Mouse (Mus musculus): ENCODE results near the gene Snx29.

DNA sequence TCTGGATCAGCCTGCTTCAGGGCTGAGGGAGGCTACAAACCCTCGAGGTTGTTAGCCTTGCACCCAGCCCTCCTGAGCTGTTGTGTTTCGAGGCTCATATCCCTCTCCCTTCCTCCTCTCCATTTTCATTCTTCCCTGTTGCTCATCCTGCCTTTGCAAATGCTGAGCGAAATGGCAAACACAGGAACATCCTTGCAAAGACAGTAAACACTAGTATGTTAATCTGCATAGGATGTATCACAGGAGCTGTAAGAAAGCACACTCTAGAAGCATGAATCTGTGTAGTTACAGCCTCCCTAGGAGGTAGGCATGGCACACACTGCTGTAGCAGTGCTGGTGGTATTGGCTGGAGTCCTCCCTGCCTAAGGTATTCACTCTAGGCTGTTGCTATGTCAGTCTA is 420.3 kb downstream of the Snx29 start:
- TF ChIP-seq CTCF (IDR thresholded peaks at IDR 0.05; ENCODE audit: borderline replicate concordance, insufficient read depth, low read length) (no peak), POLR2A (IDR thresholded peaks at IDR 0.05; ENCODE audit: low read depth, low read length) (no peak)

Data from embryonic fibroblast, embryonic 13.5 days (primary cell).